Mouse (Mus musculus) Muller cell, postnatal 12 days (primary cell): ENCODE results near the gene Rfx8.

ENCODE experiments used
- DNase-seq: peaks from one replicate; pipeline ENCODE4 v3.0.0-alpha.2; 2015; ENCODE audit errors: inconsistent ontology term

Gene Rfx8

DNA sequence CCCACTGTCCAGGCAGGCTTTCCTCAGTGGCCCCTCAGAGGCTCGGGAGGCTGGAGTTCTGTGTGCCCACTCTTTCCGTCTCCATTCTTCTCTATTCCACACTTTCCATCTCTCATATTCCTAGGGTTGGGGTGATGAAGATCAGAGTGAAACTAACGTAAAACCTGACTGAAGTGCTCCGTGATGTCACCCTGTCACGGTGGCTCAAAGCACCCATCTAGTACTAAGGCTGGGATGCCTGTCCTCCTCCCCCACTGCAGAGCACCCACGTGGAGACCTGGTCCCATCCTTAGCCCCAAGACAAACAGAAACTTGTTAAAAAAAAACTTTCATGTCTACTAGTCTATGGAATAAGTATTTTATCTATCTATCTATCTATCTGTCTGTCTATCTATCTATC, 14.1 kb upstream of the Rfx8 start:
- no peak for DNase-seq

- no peak for DNase-seq
These were observed 13.5 kb upstream of the Rfx8 start for GRCm38 (mm10) chr1:39734311-39734710.

GRCm38 (mm10) chr1:39733876-39734275, 13.1 kb upstream of the Rfx8 start:
- no peak for DNase-seq

GRCm38 (mm10) chr1:39732081-39732480, 11.3 kb upstream of the Rfx8 start:
- DNase-seq = peak; percentile 36

- peak; percentile 89 for DNase-seq
These were observed 10.7 kb upstream of the Rfx8 start for GRCm38 (mm10) chr1:39731543-39731942.

GRCm38 (mm10) chr1:39730868-39731267, 10.1 kb upstream of the Rfx8 start:
- peak; percentile 89 for DNase-seq

DNA sequence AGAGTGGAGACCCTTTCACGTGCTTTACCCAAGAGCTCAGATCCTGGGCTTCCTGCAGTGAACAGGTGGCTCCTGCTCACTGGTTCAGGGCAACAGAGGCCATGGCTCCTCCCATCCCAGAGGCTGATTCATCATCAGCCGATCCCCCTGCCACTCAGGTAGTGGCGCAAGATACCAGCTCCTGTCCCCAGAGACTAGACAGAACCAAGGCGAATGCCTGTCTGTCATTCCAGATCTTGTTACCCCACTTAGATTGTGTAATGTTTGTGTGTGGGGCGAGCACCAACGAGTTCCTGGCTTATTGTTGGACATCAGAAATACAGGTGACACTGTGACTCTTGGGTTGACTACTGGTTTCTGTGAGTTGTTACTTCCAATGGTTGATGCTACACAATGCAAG, 9.1 kb upstream of the Rfx8 start:
- DNase-seq = no peak

DNA sequence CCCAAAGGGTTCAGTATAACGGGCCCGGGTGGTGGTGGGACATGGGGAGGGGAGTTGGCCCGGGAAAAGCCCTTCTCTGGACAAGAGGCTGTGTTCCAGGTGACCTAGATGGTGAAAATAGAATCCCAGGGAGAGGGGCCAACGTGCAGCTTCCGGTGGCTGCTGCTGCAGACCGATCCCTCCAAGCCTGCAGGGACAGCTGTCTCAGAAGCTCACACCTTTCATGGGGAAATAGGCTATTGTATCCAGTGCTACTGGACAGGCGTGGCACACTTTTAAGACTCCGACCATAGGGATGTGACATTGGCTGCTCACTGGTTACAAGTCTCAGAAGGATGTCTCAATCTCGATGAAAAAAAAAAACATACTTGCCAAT, 542 bp upstream of the Rfx8 start:
- no peak for DNase-seq

- no peak for DNase-seq
These were observed 611 bp downstream of the Rfx8 start for GRCm38 (mm10) chr1:39720186-39720585.

GRCm38 (mm10) chr1:39715551-39715950, 5.2 kb downstream of the Rfx8 start:
- no peak for DNase-seq

GRCm38 (mm10) chr1:39714729-39715128, 6.1 kb downstream of the Rfx8 start:
- DNase-seq = no peak

GRCm38 (mm10) chr1:39713842-39714658, 6.7 kb downstream of the Rfx8 start:
- DNase-seq = peak; percentile 41

DNA sequence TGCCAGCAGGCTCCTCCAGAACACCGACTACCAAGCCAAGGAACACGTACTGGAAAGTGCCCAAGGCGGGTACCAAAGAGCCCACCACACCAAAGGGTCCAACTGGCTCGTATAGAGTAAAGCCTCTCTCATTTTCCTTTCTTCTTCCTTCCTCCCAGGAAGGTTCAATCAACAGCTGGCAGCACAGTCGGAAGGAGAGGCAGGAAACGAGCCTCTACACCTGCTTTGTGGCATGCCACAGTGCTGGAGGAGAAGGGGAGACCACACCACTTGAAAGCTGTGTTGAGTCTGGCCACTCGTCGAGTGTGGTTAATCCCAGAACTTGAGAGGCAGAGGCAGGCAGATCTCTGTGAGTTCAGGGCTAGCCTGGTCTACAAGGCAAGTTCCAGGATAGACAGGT, 7.5 kb downstream of the Rfx8 start:
- no peak for DNase-seq

DNA sequence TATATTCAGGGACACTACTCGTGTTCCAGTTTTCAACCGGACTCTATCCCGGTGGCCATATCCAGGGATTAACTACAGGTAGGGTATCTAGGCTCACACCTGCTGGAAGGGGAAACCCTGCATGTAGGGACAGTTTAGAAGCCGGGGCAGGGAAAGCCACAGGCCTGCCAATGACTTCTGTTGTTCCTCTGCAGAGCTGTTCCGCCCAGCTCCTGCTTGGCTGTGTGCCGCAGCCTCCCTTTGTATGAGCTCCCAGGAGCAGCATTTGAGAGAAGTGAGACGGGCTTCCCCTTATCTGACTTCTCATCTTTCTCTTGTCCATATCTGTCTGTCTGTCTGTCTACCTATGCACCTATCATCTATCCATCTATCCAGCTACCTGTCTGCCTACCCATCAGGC, 8.5 kb downstream of the Rfx8 start:
- no peak for DNase-seq

- no peak for DNase-seq
These were observed 10.2 kb downstream of the Rfx8 start for GRCm38 (mm10) chr1:39710604-39711003.

- DNase-seq = no peak
These were observed 10.8 kb downstream of the Rfx8 start for GRCm38 (mm10) chr1:39710016-39710415.

- no peak for DNase-seq
These were observed 12.0 kb downstream of the Rfx8 start for GRCm38 (mm10) chr1:39708778-39709177.

GRCm38 (mm10) chr1:39702216-39703046, 18.4 kb downstream of the Rfx8 start:
- DNase-seq = no peak

- DNase-seq = peak; percentile 41
These were observed 19.6 kb downstream of the Rfx8 start for GRCm38 (mm10) chr1:39701274-39701602.

DNA sequence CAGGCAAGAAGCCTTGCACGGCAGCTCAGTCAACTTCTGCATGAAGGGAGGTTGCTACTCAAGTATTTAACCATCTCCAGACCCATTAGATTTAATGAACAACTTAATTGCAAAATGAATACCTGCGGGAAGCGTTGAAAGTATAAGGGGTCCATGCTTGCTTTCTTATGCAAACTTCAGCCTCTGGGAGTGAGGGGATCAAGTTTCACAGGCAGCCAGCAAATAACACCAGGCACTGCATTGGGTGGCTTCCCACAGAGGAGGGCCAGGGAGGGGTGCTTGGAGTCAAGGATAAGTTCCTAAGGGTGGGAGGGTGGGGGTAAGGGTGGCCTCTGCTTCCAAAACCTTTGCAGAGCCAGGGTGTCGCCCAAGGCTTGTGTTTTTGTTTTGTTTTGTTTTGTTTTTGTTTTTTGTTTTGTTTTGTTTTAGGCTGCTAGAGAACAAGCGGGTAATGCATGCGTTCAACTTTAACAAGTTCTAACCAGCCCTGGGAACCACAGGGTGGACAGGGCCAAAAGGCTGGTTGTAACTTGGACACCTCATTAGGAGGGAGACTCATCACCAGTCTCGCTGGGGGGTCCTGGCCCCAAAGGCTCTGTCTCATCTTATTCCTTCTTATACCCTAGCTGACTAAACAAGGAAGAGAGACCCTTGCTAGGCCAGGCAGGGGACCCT, 20.1 kb downstream of the Rfx8 start:
- peak; percentile 45 for DNase-seq

- peak; percentile 73 for DNase-seq
These were observed 22.3 kb downstream of the Rfx8 start for GRCm38 (mm10) chr1:39698456-39698855.

DNA sequence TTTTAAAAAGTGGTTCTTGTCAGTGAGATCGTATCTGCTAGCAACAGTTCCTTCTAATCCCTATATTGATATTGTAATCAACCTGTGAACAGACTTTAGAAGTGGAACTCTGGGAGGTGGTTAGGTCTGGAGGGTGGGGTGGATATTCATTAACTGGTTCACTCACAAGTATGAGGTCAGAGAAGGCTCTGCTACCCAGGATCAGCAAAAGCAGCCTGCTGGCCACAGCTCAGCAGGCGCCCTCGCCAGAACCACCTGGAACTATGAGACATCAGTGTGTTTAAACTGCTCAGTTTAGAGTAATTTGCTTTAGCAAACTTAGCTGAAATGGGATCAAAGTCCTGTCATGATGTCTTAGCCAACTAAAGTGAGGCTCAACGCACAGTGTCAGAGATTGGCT, 25.6 kb downstream of the Rfx8 start:
- peak; percentile 42 for DNase-seq

GRCm38 (mm10) chr1:39694756-39695155, 26.0 kb downstream of the Rfx8 start:
- no peak for DNase-seq
